Mouse (Mus musculus) lung, adult 2 months (tissue): ENCODE measurements at regions not wholly inside any gene's neighbourhood (a gene's known extent, or its start where the extent isn't known, plus 50 kb on each side); places are given as distances from the start of the nearest gene placed in this dataset.

Experiments used
- DNase-seq: peaks from one replicate; pipeline ENCODE4 v3.0.0; 2022
- H3K4me1 ChIP-seq: fragments of 200-500 bp; 2 replicates; pipeline ENCODE4 v1.6.1; 2011; ENCODE audit warnings: low read length; ENCODE audit not compliant: control insufficient read depth, insufficient read depth
- H3K4me3 ChIP-seq: fragments of 200-500 bp; replicated peaks from 2 replicates; pipeline ENCODE3; 2011; ENCODE audit warnings: low read depth, mild to moderate bottlenecking, control low read depth, low read length; ENCODE audit errors: extremely low read depth
- CTCF ChIP-seq: fragments of 200-500 bp; IDR thresholded peaks from 2 replicates; pipeline ENCODE4 v1.5.1; 2011; ENCODE audit warnings: mild to moderate bottlenecking, low read length, control low read depth; ENCODE audit not compliant: insufficient read depth
- POLR2A ChIP-seq: fragments of 200-500 bp; IDR thresholded peaks from 2 replicates; pipeline ENCODE4 v1.6.1; 2011; ENCODE audit warnings: low read depth, mild to moderate bottlenecking, control low read depth, low read length, borderline replicate concordance; ENCODE audit errors: extremely low read depth
- WGBS: fragments of 180-500 bp; shearing (Covaris S2); methylation state at CpG from one replicate; pipeline ENCODE4 v1.1.7; 2018; 5-methylcytosine and 5-hydroxymethylcytosine counted together

- no peak for TF ChIP-seq POLR2A
- TF ChIP-seq CTCF = no peak
- no peak for DNase-seq
- WGBS = 85% methylated on average over 2 of the region's 2 CpGs
- H3K4me3 ChIP-seq = no peak overlapping the region
- H3K4me1 ChIP-seq = no peaks in the 10 kb centered on the region
Observed at GRCm38 (mm10) chr3:57128606-57129005, 173.2 kb downstream of the Tm4sf1 start.

GRCm38 (mm10) chr3:57125792-57126485, 175.8 kb downstream of the Tm4sf1 start:
- TF ChIP-seq CTCF (no peak), POLR2A (no peak)
- no peak overlapping the region for H3K4me3 ChIP-seq
- WGBS = 56% methylated on average over 4 of the region's 4 CpGs
- no peak for DNase-seq
- no peaks in the 10 kb centered on the region for H3K4me1 ChIP-seq

- TF ChIP-seq POLR2A (no peak), CTCF (no peak)
- WGBS = 90% methylated on average over 1 of the region's 1 CpGs
- no peak for DNase-seq
- H3K4me3 ChIP-seq = no peak overlapping the region
- H3K4me1 ChIP-seq = no peaks in the 10 kb centered on the region
Observed at GRCm38 (mm10) chr3:57118016-57118415, 183.8 kb downstream of the Tm4sf1 start.

GRCm38 (mm10) chr3:57102254-57102653, 199.5 kb downstream of the Tm4sf1 start:
- WGBS = 38% methylated on average over 2 of the region's 2 CpGs
- no peak for DNase-seq
- no peak for TF ChIP-seq CTCF
- TF ChIP-seq POLR2A = no peak

GRCm38 (mm10) chr3:57100515-57100914, 201.3 kb downstream of the Tm4sf1 start:
- no peak for DNase-seq
- Histone ChIP-seq H3K4me3 (no peak overlapping the region), H3K4me1 (no peaks in the 10 kb centered on the region)
- no peak for TF ChIP-seq CTCF
- no peak for TF ChIP-seq POLR2A
- WGBS = 95% methylated on average over 1 of the region's 1 CpGs

More at GRCm38 (mm10) chr3:57102254-57102653, 199.5 kb downstream of the Tm4sf1 start:
- H3K4me3 ChIP-seq = no peak overlapping the region
- no peaks in the 10 kb centered on the region for H3K4me1 ChIP-seq

GRCm38 (mm10) chr3:57094936-57095335, 206.9 kb downstream of the Tm4sf1 start:
- no peaks in the 10 kb centered on the region for H3K4me1 ChIP-seq
- no peak overlapping the region for H3K4me3 ChIP-seq
- DNase-seq = no peak
- TF ChIP-seq POLR2A (no peak), CTCF (no peak)
- 61% methylated on average over 3 of the region's 3 CpGs for WGBS

- H3K4me3 ChIP-seq = no peak overlapping the region
- no peaks in the 10 kb centered on the region for H3K4me1 ChIP-seq
- TF ChIP-seq POLR2A (no peak), CTCF (no peak)
- 80% methylated on average over 1 of the region's 1 CpGs for WGBS
- no peak for DNase-seq
Observed at GRCm38 (mm10) chr3:57093201-57093940, 208.4 kb downstream of the Tm4sf1 start.

- no peak for TF ChIP-seq POLR2A
- no peak for TF ChIP-seq CTCF
Observed at GRCm38 (mm10) chr3:57074516-57074915, 227.3 kb downstream of the Tm4sf1 start.

GRCm38 (mm10) chr3:57073962-57074506, 227.8 kb downstream of the Tm4sf1 start:
- TF ChIP-seq POLR2A (no peak), CTCF (no peak)
- WGBS = 77% methylated on average over 4 of the region's 4 CpGs
- no peak for DNase-seq
- Histone ChIP-seq H3K4me3 (no peak overlapping the region), H3K4me1 (no peaks in the 10 kb centered on the region)

More at GRCm38 (mm10) chr3:57074516-57074915, 227.3 kb downstream of the Tm4sf1 start:
- DNase-seq = no peak
- 88% methylated on average over 1 of the region's 1 CpGs for WGBS
- Histone ChIP-seq H3K4me1 (no peaks in the 10 kb centered on the region), H3K4me3 (no peak overlapping the region)
